Mouse (Mus musculus) central nervous system, embryonic 14 days (tissue): ENCODE data around the gene Sppl2a. TPM values are rescaled to one million over a fixed set of nuclear protein-coding genes. Genes with fewer than 3 reads are reported as not detected.

Experiments used
- polyA plus RNA-seq: library from polyadenylated mRNA; depleted of rRNA; stranded (reverse); fragments of >200 nt; gene quantifications from 2 replicates; pipeline ENCODE4 v1.2.3, GENCODE M21; 2012; rRNA removed

Sppl2a gene
- 24.6 and 27.2 TPM in 2 replicates for polyA plus RNA-seq

DNA sequence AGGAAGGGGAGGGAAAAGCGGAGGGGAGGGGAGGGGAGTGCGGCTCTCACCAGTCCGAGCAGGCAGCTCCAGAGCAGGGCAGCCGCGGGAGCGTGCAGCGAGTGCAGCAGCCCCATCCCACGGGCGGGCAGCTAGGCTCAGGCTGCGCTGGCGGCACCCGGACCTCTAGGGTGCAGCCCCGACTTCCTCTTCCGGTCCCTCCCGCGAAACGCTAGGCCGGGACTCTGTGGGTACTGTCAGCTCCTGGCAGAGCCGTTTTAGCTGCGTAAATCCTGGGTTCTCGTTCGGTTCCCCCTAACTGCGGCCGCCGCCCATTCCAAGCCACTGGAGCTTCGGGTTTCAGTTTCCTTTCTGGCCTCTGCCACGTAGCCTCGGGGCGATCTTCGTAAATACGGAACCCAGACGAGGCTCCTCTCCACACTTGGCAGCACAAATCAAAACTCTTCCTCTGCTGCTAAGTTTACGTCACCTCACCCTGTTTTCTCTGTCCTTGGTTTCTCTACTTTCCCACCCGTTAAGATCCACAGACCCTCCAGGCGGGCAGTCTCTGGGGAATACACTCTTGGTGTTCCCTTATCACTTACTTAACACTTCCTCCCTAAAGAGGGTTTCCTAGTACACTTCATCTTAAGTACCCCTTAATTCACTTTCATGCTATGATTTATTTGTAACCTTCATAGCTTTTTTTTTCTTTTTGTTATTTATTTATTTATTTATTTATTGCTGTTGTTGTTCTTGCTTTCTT is at the start of gene Sppl2a:
Gene Sppl2a (minus strand): TSS at position 339 of the 745 bp plus-strand sequence.

DNA sequence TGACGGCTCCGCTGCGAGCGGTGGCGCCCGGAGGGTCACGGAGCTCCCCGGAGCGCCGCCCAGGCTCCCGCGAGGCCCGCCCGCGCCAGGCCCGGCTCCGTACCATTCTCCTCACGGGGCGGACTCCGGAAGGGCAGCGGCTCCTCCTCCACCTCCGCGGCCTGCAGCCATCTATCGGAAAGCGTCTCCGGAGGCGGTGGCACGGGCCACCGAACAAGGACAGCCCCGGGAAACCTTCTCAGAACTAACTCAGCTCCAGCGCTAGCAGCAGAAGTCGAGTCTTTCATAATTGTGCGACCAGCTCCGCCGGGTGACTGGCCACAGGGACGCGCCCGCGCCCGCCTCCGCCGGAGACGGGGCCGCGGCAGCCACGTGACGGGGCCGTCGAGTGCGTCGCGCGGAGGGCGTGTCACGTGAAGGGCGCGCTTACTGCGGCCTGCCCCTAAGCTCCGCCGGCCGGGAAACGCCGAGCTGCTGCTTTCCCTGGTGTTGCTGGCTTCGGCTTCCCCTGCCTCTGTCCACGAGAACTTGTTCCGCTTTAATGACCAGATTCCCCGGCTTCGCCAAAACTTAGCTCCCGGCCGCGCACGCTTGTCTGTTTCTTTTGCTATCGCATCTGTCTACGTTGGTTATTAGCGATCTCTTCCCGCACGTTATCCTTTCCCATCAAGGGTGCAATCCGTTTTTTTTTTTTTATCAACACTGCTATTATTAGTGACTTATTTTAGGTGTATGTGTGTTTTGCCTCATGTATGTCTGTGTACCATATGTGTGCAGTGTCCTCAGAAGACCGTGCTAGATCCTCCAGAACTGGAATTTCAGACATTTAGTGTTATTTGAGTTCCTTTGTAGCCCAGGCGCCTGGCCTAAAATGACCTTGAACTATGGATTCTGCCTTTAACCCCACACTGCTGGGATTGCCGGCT is 56.9 kb downstream of the Sppl2a start, which contains the start of gene Trpm7:
Gene Trpm7 (minus strand): TSS at position 360 of the 926 bp plus-strand sequence.

Other genes starting within 250 kb of the Sppl2a start
- 31.7 and 33.3 TPM in 2 replicates for gene Usp8, start 225.9 kb downstream of the Sppl2a start, polyA plus RNA-seq
- 0.98 and 1.0 TPM in 2 replicates for gene Usp50, start 149.8 kb downstream of the Sppl2a start, polyA plus RNA-seq
- gene Trpm7, start 57.0 kb downstream of the Sppl2a start, polyA plus RNA-seq, result 38.7 and 39.0 TPM in 2 replicates
- 12.1 and 12.3 TPM in 2 replicates for gene Ap4e1, start 75.5 kb upstream of the Sppl2a start, polyA plus RNA-seq
- 16.2 and 19.8 TPM in 2 replicates for gene Blvra, start 137.4 kb upstream of the Sppl2a start, polyA plus RNA-seq
- gene Ncaph, start 200.7 kb upstream of the Sppl2a start, polyA plus RNA-seq, result 32.8 and 42.3 TPM in 2 replicates
- 5.9 and 6.1 TPM in 2 replicates for gene Itpripl1, start 210.2 kb upstream of the Sppl2a start, polyA plus RNA-seq